Mouse (Mus musculus) NIH3T3 (cell line): ENCODE data around the gene Smpd4.

Experiments
- DNase-seq: peaks from one replicate; pipeline ENCODE4 v3.0.0-alpha.2; 2012; ENCODE audit warnings: low read depth

Gene Smpd4

DNA sequence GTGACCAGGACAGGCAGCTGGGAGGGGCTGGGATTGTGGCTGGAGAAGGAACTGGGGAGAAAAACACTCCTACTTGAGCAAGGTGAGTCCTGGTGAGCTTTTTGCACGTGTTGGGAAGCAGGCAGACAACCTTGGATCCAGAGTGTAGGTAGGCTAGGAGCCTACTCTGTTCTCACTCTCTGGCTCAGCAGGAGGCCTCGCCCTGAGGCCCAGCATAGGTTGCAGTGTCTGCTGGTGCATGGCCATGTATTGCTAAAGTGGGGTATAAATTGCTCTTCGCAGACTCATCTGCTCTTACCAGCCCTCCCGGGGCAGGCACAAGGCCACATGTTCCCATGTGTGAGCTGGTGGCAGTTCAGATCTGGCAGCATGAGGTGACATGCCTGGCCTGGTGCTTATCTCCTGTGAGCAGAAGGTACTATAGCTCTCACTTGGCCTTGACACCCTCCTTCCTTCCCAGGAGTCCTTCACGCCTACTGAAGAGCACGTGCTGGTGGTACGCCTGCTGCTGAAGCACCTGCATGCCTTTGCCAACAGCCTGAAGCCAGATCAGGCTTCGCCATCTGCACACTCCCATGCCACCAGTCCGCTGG, 19.0 kb downstream of the Smpd4 start:
- no peak for DNase-seq

DNA sequence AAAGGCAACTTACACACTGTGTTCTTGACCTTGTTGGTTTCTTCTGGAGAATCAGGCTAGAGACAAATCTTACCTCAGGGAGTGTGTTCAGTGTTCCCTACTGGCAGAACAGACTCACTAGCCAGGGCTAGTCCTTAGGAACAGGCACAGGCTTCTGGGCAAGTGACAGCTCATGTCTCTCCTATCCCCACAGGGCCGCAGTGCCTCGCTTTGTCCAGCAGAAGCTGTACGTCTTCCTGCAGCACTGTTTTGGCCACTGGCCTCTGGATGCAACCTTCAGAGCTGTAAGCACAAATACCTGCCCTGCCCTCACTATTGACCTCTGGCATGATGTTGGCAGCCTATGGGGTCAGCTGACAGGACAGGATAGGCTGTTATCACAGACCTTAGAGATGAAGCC, 19.9 kb downstream of the Smpd4 start:
- no peak for DNase-seq

DNA sequence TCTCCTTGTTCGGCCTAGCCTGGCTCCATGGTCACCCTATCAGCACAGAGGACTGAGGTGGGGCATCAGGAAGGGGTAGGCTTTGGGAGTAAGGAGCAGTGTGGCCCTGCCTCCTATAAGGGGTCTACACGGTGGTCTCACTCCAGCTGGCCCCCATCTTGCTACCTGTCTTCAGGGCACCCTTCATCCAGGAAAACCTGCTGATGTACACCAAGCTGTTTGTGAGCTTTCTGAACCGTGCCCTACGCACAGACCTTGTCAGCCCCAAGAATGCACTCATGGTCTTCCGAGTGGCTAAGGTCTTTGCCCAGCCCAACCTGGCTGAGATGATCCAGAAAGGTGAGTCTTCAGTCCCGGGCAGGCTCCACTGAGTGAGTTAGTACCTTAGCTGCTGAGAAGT, 20.8 kb downstream of the Smpd4 start:
- DNase-seq: no peak

DNA sequence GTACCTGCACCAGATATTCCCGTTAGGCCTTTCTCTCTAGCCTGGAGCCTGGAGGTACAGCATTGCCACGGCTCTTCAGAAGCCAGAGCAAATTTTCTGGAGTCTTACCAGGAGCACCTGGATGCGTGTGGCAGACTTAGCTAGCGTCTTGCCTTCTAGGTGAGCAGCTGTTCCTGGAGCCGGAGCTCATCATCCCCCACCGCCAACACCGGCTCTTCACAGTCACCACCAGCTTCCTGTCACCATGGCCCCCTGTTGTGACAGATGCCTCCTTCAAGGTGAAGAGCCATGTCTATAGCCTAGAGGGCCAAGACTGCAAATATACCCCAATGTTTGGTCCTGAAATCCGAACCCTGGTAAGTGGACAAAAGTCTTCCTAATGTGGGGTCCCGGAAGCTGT, 21.6 kb downstream of the Smpd4 start:
- no peak for DNase-seq

DNA sequence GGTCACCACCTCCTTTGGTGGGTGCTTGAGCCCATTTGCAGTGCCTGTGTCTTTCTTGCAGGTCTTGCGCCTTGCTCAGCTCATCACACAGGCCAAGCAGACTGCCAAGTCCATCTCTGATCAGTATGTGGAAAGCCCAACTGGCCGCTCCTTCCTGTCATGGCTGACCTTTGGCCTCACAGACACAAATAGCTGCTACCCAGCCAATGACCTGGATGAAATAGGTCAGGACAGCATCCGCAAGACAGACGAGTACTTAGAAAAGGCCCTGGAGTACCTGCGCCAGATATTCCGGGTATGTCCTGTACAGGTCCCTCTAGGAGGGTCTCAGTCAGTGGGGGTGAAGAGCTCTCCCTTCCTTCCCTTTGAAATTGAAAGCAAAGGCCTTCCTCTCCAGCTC, 22.1 kb downstream of the Smpd4 start:
- no peak for DNase-seq

DNA sequence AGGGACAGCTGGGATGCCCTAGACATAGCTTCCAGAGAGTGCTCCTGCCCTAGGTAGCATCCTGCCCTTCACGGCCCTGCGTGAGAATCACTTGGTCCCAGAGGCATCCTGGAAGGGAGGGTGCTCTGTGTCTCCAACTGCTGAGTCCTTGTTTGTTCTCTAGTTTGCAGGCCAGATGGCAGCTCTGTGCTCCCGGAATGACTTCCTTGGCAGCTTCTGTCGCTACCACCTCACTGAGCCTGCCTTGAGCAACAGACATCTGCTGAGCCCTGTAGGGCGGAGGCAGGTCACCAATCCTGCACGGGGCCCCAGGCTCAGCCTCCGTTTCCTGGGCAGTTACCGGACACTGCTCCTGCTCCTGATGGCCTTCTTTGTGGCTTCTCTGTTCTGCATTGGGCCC, 23.2 kb downstream of the Smpd4 start:
- DNase-seq: no peak

DNA sequence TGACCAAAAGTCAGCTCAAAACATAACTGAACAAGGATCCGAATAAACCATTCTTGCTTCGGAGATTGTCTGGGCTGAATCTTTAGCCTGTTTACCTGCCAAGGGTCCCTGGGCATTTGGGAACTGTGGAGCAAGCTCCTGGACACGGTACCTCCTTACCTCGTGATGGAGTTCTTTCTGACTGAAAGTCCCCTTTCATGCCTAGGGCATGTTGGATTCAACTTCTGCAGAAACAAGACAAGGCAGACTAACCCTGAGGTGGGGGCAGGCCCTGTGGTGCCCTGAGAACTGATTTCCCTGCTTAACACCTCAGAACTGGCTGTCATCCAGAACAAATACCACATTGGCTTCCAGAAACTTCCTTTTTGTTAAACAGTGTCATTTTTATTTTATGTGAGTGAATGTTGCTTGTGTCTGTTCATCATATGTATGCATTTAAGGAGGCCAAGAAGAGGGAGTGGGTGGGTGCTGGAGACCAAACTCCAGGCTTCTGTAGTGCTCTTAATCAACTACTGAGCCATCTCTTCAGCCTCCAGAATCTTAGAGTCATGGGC, 24.4 kb downstream of the Smpd4 start:
- no peak for DNase-seq

DNA sequence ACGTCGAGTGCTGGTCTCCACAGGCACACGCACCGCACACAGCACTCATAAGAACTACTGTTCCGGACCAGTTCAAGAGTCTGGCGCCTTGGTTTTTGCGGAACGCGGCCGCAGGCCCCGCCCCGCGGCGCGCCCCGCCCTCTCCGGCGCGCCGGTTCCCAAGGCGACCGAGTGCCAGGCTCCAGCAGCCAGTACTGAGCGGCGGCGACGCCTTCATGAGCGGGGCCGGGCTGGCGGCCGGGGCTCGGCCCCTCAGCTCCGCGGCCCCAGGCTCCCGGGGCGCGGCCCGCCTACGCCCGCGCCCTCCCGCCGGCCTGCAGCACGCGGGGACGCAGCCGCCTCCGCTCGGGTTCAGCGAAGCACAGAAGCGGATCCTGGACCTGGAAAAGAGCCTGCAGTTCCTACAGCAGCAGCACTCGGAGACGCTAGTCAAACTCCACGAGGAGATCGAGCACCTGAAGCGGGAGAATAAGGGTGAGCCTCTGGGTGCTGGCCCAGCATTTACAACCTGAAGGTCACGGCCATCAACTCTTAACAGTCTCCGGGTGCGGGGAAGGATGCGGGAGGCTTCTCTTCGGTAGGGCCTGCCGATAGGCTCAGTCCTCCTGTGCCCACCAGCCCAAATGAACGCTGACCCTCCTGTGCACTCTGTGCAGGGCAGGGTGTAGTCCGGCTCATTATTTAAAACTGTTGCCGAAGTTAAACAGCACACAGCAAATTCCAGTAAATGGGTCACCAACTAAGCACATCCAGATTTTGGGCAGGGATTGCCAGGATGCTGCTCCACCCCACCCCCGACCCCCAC, 27.4 kb downstream of the Smpd4 start, which contains the start of gene Ccdc74a:
Ccdc74a (plus strand) TSS at position 161 of the 805 bp plus-strand sequence.
- peak; percentile 88 for DNase-seq

DNA sequence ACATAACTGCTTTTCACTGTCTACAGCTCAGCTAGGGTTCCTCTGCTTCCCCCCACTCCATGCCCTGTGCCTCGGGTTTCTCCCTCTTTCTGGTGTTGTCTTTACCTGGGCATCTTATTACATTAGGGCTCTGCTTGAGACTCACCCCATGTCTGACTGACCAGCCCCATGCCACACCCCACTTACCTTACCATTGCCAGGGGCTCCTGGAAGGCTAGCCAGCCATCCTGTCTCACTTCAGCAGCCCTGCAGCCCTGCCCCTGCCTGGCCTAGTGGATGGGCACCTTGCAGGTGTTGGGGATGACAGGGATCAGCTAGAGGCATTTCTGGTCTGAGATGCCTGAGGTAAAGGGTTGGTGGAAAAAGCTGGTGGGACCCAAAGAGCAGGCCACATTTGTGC, 28.0 kb downstream of the Smpd4 start:
- no peak for DNase-seq

DNA sequence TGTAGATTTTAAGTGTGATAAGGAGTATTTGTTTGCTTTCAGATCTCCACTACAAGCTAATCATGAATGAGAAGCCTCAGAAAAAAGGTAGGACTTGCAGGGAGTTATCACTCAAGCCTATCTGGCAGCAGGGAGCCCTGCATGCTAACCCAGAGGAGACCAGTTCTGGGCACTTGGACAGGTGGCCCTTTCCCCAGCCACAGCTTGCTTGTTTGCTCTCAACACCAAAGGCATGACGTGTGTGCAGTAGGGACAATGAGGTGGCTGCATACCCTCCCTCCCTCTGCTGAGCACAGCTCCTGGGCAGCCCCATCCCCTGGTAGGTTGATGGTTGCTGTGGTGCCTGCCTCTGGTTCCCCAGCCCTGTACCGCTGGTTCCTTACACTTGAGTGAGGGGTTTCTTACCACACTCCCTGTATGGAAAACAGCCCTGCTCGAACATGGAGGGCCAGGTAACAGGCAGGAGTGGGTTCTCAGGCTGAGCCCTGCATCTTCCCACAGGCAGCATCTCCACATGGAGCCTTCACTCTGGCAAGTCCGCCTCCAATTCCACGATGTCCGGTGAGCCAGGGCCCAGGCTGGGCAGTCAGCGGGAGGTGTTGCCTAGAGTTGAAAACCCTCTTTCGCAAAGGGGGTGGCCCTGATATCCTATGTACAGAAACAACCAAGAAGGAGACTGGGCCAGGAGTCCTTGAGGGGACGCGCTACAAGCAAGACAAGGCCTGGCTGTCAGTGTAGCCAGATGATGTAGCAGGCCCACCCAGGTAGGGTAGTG, 28.6 kb downstream of the Smpd4 start:
- no peak for DNase-seq

DNA sequence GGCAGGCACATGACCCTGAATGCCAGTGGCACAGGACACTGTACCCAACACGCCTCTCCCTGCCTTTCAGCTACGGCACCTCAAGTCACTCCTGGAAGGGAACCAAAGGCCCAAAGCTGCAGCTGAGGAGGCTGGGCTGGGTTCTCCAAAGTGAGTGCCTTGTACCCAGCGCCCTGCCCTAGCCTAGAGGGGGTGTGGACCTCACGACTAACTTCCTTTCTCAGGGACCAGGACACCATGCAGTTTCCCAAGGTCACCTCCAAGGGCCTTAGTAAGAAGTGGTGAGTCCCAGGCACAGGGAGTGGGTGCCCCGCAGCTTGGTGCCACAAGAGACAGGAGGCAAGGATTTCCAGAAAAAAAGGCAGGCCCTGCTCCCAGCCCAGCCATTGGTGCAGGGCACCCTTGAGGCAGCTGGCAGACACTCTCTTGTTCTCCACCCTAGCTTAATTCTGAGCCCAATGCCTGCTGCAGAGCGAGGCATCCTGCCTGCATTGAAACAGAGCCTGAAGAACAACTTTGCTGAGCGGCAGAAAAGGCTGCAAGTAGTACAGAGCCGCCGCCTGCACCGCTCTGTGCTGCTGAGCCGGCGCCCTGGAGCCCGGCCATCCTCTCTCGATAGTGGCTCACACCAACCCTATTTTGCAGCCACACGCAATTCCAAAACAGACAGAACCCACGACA, 30.9 kb downstream of the Smpd4 start:
- no peak for DNase-seq

DNA sequence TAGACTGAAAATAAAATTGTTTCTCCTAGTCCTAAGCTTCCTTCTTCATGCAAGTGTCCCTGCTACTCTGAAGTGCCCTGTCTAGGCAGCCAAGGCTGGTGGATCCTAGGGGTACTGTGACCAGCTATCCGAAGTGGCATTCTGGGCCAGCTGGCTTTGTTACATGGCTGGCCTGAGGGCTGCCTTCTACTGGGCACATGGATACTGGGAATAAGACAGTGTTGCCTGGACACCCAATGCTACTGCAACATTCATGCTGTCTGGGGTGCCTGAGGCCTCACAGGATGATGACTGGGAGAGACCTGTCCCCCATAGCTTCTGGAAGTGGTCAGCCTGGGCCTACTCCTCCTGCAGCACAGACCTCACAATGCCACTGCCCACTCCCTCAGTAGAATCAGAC, 31.6 kb downstream of the Smpd4 start:
- DNase-seq: no peak

DNA sequence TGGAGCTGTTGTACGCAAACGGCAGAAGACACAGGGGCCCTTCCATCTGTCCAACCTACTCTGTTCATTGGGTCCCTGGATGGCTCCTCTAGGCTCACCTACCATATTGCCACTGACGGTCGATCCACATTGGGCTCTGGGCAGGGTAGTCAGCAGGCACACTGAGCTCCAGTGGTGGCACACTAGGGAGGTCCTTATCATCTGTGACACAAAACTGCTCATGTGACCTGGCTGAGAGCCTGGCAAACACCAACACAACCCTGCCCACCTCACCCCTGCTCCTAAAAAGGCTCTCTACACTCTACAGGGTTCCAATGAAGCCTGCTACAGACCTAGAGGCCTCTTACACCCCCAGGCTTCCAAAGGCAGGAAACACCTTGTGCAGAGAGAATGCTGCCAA, 33.5 kb downstream of the Smpd4 start:
- no peak for DNase-seq

DNA sequence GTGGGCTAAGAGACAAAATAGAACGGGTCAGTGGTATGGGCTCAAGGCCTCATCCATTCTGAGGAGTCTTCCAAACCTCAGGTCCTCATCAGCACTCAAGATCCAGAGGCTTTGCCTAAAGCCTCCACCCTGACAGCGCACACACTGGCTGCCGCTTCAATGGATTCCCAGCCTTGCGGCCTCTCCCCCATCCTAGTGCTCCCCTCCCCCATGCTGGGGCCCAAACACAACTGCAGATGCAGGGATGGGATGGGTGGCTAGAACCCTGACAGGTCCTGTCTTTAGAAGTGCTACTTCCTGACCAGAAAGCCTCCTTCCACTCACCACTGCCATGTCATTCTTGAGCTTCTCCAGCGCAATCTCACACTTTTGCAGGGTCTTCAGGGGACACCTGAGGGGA, 34.4 kb downstream of the Smpd4 start:
- DNase-seq: no peak

DNA sequence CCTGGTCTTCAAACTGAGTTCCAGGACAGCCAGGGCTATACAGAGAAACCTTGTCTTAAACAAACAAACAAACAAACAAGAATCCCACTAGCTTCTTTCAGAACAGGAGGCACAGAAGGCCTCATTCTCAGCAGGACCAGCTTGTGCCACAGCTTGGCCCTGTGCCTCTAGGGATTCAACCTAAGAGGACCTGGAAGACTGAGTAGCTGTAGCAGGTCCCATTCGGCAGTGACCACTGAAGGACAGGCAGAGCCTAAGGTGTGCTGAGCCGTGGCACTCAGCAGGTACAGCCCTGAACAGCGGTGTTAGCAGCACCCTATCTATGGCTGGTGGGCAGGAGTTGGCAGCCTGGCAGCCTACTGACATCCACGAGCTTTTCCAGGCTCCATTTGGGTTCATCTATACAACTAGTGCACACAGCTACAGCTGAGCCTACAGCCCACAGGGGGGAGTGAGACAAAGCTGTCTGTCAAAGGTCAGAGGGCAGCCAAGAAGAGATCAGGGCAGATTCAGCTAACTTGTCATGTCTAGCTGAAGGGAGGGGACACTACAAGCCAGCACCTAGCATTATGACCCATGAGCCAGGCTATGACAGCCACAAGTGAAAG, 35.1 kb downstream of the Smpd4 start:
- DNase-seq: no peak

DNA sequence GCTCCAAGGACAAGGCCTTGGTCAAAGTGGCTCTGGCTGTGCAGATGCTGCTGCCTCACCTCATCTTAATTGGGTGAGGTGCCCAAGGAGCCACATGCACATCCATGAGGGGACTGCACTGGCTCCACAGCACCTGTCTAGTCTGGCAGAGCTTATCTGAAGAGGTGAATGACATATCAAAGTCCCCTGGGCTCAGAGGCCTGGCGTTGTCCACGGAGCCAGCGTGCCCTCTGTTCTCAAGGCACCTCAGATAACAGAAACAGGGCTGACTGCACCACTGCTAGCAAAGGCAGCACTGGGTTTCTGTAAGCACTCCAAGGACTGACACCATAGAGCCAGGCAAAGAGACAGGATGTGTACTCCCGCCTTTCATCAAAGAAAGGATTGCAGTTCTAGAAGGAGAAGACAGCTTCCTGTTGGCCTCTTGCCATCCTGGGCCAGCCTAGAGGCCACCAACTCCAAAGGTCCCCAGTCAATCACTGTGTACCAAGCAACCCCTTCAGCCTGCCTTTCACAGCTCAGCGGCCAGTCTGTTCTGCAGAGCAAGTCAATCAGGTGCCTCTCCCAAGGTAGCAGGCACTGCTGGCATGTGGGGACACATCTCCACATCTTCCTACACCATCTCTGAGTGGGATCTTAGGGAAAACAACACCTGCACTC, 37.2 kb downstream of the Smpd4 start:
- no peak for DNase-seq

DNA sequence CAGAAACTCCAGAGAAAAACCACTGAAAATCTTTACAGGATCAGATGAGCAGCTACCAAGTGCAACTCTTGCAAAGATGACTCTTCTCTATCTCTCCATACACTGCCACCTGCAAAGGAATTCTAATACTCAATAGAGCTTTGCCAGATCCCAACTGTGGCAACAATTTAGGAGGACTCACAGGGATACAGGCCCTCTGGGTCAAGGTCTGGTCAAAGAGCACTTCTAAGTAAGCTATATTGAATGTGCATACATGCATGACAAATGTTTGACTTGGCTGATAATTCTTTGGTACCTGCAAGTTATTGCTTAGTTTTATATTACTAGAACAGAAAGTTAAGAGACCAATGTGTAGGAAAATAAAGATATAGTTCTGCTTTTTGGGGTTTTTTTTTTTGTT, 46.4 kb downstream of the Smpd4 start:
- DNase-seq: no peak

DNA sequence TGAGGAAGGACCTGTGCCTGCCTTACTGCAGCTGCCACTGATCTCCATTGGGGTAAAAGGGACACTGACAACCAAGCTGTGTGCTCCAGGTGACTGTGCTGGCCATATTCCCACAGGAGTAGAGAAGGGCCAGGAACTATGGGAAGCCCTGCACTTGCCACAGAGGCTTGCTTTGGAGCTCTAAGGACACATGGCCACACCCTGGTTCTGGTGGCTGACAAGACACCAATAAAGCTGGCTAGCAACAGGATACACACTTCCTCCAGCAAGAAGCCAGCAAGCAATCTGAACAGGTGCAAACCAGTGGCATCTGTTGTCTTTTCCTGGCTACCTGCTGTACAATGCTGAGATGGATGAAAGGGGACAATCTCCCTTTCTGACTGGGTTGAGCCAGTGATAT, 50.7 kb downstream of the Smpd4 start:
- DNase-seq: no peak
